Mouse (Mus musculus) limb, embryonic 15.5 days (tissue): Measurements from ENCODE around the gene Cttnbp2nl. TPM values are rescaled to one million over a fixed set of nuclear protein-coding genes. Genes with fewer than 3 reads are reported as not detected.

ENCODE experiments used
- ATAC-seq: fragments of 200-750 bp; cut with Nextera tagmentation; 2 replicates; pipeline ENCODE4 v1.8.0; 2017; ENCODE audit warnings: low read depth, moderate TSS enrichment; ENCODE audit not compliant: insufficient number of reproducible peaks, low FRiP score, low TSS enrichment
- H3K27ac ChIP-seq: fragments of 300-500 bp; sonication (generic); 2 replicates; pipeline ENCODE4 v1.5.1; 2015; ENCODE audit warnings: moderate library complexity, mild to moderate bottlenecking, inconsistent platforms
- H3K27me3 ChIP-seq: fragments of 300-500 bp; sonication (generic); 2 replicates; pipeline ENCODE4 v1.6.1; 2015; ENCODE audit warnings: inconsistent platforms
- H3K36me3 ChIP-seq: fragments of 300-500 bp; sonication (generic); 2 replicates; pipeline ENCODE4 v1.6.1; 2015; ENCODE audit warnings: inconsistent platforms
- H3K4me1 ChIP-seq: fragments of 300-500 bp; sonication (generic); 2 replicates; pipeline ENCODE4 v1.6.1; 2015; ENCODE audit warnings: inconsistent platforms
- H3K4me2 ChIP-seq: fragments of 300-500 bp; sonication (generic); 2 replicates; pipeline ENCODE4 v1.6.1; 2015; ENCODE audit warnings: mild to moderate bottlenecking, inconsistent platforms
- H3K4me3 ChIP-seq: fragments of 300-500 bp; sonication (generic); 2 replicates; pipeline ENCODE4 v1.5.1; 2015; ENCODE audit warnings: mild to moderate bottlenecking, inconsistent platforms
- H3K9ac ChIP-seq: fragments of 300-500 bp; sonication (generic); 2 replicates; pipeline ENCODE4 v1.6.1; 2015; ENCODE audit warnings: inconsistent platforms
- H3K9me3 ChIP-seq: fragments of 300-500 bp; sonication (generic); 2 replicates; pipeline ENCODE4 v1.6.1; 2016; ENCODE audit warnings: inconsistent platforms
- WGBS: fragments of 180-500 bp; shearing (Covaris S2); methylation state at CpG from one replicate; pipeline ENCODE4 v1.1.7; 2015; 5-methylcytosine and 5-hydroxymethylcytosine counted together
- polyA plus RNA-seq: library from polyadenylated mRNA; unstranded; fragments of >200 nt; fragmentation: Nextera tagmentation; extraction: Ambion mirVana; gene quantifications from 2 replicates; pipeline ENCODE4 v1.2.1, GENCODE M21; 2015

The Cttnbp2nl gene
- polyA plus RNA-seq, 1 experiment from 2014 or later = 28.1 TPM

- Histone ChIP-seq H3K36me3 (no peaks in the 10 kb centered on the region), H3K9me3 (no peaks in the 10 kb centered on the region), H3K4me3 (no peak overlapping the region), H3K27me3 (no peaks in the 10 kb centered on the region), H3K4me1 (peaks cover 21% of the 10 kb centered on the region), H3K4me2 (no peak overlapping the region), H3K27ac (no peak overlapping the region), H3K9ac (no peak overlapping the region)
- WGBS = 71% methylated on average over 5 of the region's 5 CpGs
- ATAC-seq = no peak
These were observed 61.2 kb downstream of the Cttnbp2nl start for GRCm38 (mm10) chr3:104991703-104992102.

- ATAC-seq = no peak
- H3K4me3 ChIP-seq = no peak overlapping the region
- WGBS = 75% methylated on average over 5 of the region's 5 CpGs
- no peak overlapping the region for H3K27ac ChIP-seq
- H3K4me2 ChIP-seq = no peak overlapping the region
- no peaks in the 10 kb centered on the region for H3K36me3 ChIP-seq
- no peak overlapping the region for H3K9ac ChIP-seq
- no peaks in the 10 kb centered on the region for H3K27me3 ChIP-seq
- H3K9me3 ChIP-seq = no peaks in the 10 kb centered on the region
- peaks cover 4% of the 10 kb centered on the region for H3K4me1 ChIP-seq
These were observed 65.1 kb downstream of the Cttnbp2nl start for GRCm38 (mm10) chr3:104987884-104988283.

- Histone ChIP-seq H3K36me3 (no peaks in the 10 kb centered on the region), H3K27me3 (no peaks in the 10 kb centered on the region), H3K4me3 (no peak overlapping the region), H3K4me1 (no peaks in the 10 kb centered on the region), H3K27ac (no peak overlapping the region), H3K9ac (no peak overlapping the region), H3K4me2 (no peak overlapping the region), H3K9me3 (no peaks in the 10 kb centered on the region)
- no peak for ATAC-seq
- 55% methylated on average over 5 of the region's 5 CpGs for WGBS
These were observed 73.2 kb downstream of the Cttnbp2nl start for GRCm38 (mm10) chr3:104979735-104980134.

GRCm38 (mm10) chr3:104967548-104968300 lies 85.2 kb downstream of the Cttnbp2nl start:
- H3K27ac ChIP-seq = peak overlapping the region; percentile 79
- no peaks in the 10 kb centered on the region for H3K36me3 ChIP-seq
- H3K4me1 ChIP-seq = peaks cover 35% of the 10 kb centered on the region
- peak overlapping the region; percentile 77 for H3K4me2 ChIP-seq
- H3K9me3 ChIP-seq = no peaks in the 10 kb centered on the region
- peak overlapping the region; percentile 55 for H3K9ac ChIP-seq
- H3K27me3 ChIP-seq = peaks cover 9% of the 10 kb centered on the region; the same call in 1 of the 2 replicates
- 1% methylated on average over 49 of the region's 49 CpGs for WGBS
- ATAC-seq = peak; percentile 54
- H3K4me3 ChIP-seq = peak overlapping the region; percentile 55

- no peaks in the 10 kb centered on the region for H3K9me3 ChIP-seq
- no peak overlapping the region for H3K4me2 ChIP-seq
- no peaks in the 10 kb centered on the region for H3K36me3 ChIP-seq
- H3K9ac ChIP-seq = no peak overlapping the region
- ATAC-seq = no peak
- H3K27me3 ChIP-seq = peaks cover 25% of the 10 kb centered on the region
- no peak overlapping the region for H3K4me3 ChIP-seq
- peaks cover 52% of the 10 kb centered on the region for H3K4me1 ChIP-seq
- peak overlapping the region; percentile 33; the same call in 1 of the 2 replicates for H3K27ac ChIP-seq
- 71% methylated on average over 7 of the region's 7 CpGs for WGBS
These were observed 86.9 kb downstream of the Cttnbp2nl start for GRCm38 (mm10) chr3:104965991-104966554.

- H3K4me1 ChIP-seq = peaks cover 60% of the 10 kb centered on the region
These were observed 87.7 kb downstream of the Cttnbp2nl start for GRCm38 (mm10) chr3:104965070-104965855.

GRCm38 (mm10) chr3:104963331-104964276 lies 89.3 kb downstream of the Cttnbp2nl start:
- WGBS = 25% methylated on average over 13 of the region's 13 CpGs
- H3K4me2 ChIP-seq = no peak overlapping the region
- H3K9ac ChIP-seq = no peak overlapping the region
- ATAC-seq = no peak
- no peaks in the 10 kb centered on the region for H3K9me3 ChIP-seq
- peaks cover 61% of the 10 kb centered on the region for H3K4me1 ChIP-seq
- H3K36me3 ChIP-seq = no peaks in the 10 kb centered on the region
- peaks cover 48% of the 10 kb centered on the region for H3K27me3 ChIP-seq
- no peak overlapping the region for H3K4me3 ChIP-seq
- no peak overlapping the region for H3K27ac ChIP-seq

More at GRCm38 (mm10) chr3:104965070-104965855, 87.7 kb downstream of the Cttnbp2nl start:
- no peaks in the 10 kb centered on the region for H3K36me3 ChIP-seq
- ATAC-seq = no peak
- no peaks in the 10 kb centered on the region for H3K9me3 ChIP-seq
- WGBS = 51% methylated on average over 8 of the region's 8 CpGs
- H3K27ac ChIP-seq = 0 out of 2 replicates have a peak overlapping the region, but pooled peaks have one; percentile 33
- no peak overlapping the region for H3K4me3 ChIP-seq
- no peak overlapping the region for H3K4me2 ChIP-seq
- peaks cover 33% of the 10 kb centered on the region for H3K27me3 ChIP-seq
- no peak overlapping the region for H3K9ac ChIP-seq

- Histone ChIP-seq H3K4me1 (peaks cover 60% of the 10 kb centered on the region), H3K27ac (no peak overlapping the region), H3K9me3 (no peaks in the 10 kb centered on the region), H3K27me3 (peaks cover 53% of the 10 kb centered on the region), H3K36me3 (no peaks in the 10 kb centered on the region), H3K4me2 (0 out of 2 replicates have a peak overlapping the region, but pooled peaks have one; percentile 90), H3K9ac (no peak overlapping the region), H3K4me3 (peak overlapping the region; percentile 55; the same call in 1 of the 2 replicates)
- ATAC-seq = no peak
- WGBS = 4% methylated on average over 5 of the region's 5 CpGs
These were observed 90.1 kb downstream of the Cttnbp2nl start for GRCm38 (mm10) chr3:104962866-104963265.

GRCm38 (mm10) chr3:104962141-104962611 lies 90.8 kb downstream of the Cttnbp2nl start:
- ATAC-seq = 0 out of 2 replicates have a peak, but pooled peaks have one; percentile 28
- Histone ChIP-seq H3K27ac (no peak overlapping the region), H3K4me1 (peaks cover 60% of the 10 kb centered on the region), H3K9me3 (no peaks in the 10 kb centered on the region), H3K36me3 (no peaks in the 10 kb centered on the region), H3K4me3 (peak overlapping the region; percentile 55), H3K27me3 (peaks cover 53% of the 10 kb centered on the region), H3K4me2 (peak overlapping the region; percentile 90), H3K9ac (peak overlapping the region; percentile 29; the same call in 1 of the 2 replicates)
- under 1% methylated on average over 31 of the region's 31 CpGs for WGBS

GRCm38 (mm10) chr3:104961066-104962059 lies 91.6 kb downstream of the Cttnbp2nl start, which contains the start of gene Wnt2b:
Wnt2b (minus strand) TSS chr3:104961921.
- under 1% methylated on average over 85 of the region's 87 CpGs for WGBS
- ATAC-seq = peak; percentile 31; the same call in 1 of the 2 replicates
- Histone ChIP-seq H3K4me1 (peaks cover 60% of the 10 kb centered on the region), H3K27ac (no peak within 1 kb of the TSS), H3K4me2 (peak within 1 kb of the TSS; percentile 90), H3K9me3 (no peaks in the 10 kb centered on the region), H3K4me3 (peak within 1 kb of the TSS; percentile 55), H3K27me3 (peaks cover 53% of the 10 kb centered on the region), H3K9ac (peak within 1 kb of the TSS; percentile 29; the same call in 1 of the 2 replicates), H3K36me3 (no peaks in the 10 kb centered on the region)
